Mouse (Mus musculus): Measurements from ENCODE around the gene Slc35f2. TPM values are rescaled to one million over a fixed set of nuclear protein-coding genes. Genes with fewer than 3 reads are reported as not detected.

Gene Slc35f2
- polyA plus RNA-seq, 1 experiment from 2014 or later, result 33.1 TPM

- no peak for TF ChIP-seq CTCF (IDR thresholded peaks at IDR 0.05; ENCODE audit: low read depth)
- Histone ChIP-seq H3K4me1 (replicated peaks; ENCODE audit: control insufficient read depth, insufficient read depth, low read length) (no peaks in the 10 kb centered on the region), H3K9me3 (ENCODE audit: control insufficient read depth) (no peaks in the 10 kb centered on the region), H3K9ac (ENCODE audit: low read depth, low read length) (no peak overlapping the region), H3K27me3 (replicated peaks; ENCODE audit: control insufficient read depth, insufficient read depth, low read length) (no peaks in the 10 kb centered on the region), H3K27ac (ENCODE audit: low read depth, low read length) (no peak overlapping the region), H3K4me2 (replicated peaks; ENCODE audit: low read depth) (no peak overlapping the region), H3K4me3 (ENCODE audit: low read depth, low read length) (no peak overlapping the region), H3K36me3 (ENCODE audit: control insufficient read depth, insufficient read depth) (no peaks in the 10 kb centered on the region)
- ATAC-seq, result no peak
- 77% methylated on average over 1 of the region's 1 CpGs for WGBS
Observed at GRCm38 (mm10) chr9:53854525-53854924, 83.2 kb downstream of the Slc35f2 start.

- WGBS, result 54% methylated on average over 5 of the region's 5 CpGs
- ATAC-seq, result no peak
- Histone ChIP-seq H3K27me3 (replicated peaks; ENCODE audit: control insufficient read depth, insufficient read depth, low read length) (no peaks in the 10 kb centered on the region), H3K4me3 (ENCODE audit: low read depth, low read length) (no peak overlapping the region), H3K27ac (ENCODE audit: low read depth, low read length) (no peak overlapping the region), H3K9me3 (ENCODE audit: control insufficient read depth) (no peaks in the 10 kb centered on the region), H3K9ac (ENCODE audit: low read depth, low read length) (no peak overlapping the region), H3K4me2 (replicated peaks; ENCODE audit: low read depth) (no peak overlapping the region), H3K36me3 (ENCODE audit: control insufficient read depth, insufficient read depth) (no peaks in the 10 kb centered on the region), H3K4me1 (replicated peaks; ENCODE audit: control insufficient read depth, insufficient read depth, low read length) (no peaks in the 10 kb centered on the region)
- TF ChIP-seq CTCF (IDR thresholded peaks at IDR 0.05; ENCODE audit: low read depth), result no peak
Observed at GRCm38 (mm10) chr9:53857864-53858263, 86.5 kb downstream of the Slc35f2 start.

Other genes starting within 250 kb of the Slc35f2 start
- gene Atm, start 234.8 kb upstream of the Slc35f2 start, polyA plus RNA-seq (2015; fragmentation: Nextera tagmentation; extraction: Ambion mirVana), result 4.2 and 5.0 TPM in 2 replicates
- gene Npat, start 234.5 kb upstream of the Slc35f2 start, polyA plus RNA-seq (2015; fragmentation: Nextera tagmentation; extraction: Ambion mirVana), result 4.2 and 4.8 TPM in 2 replicates
- 204 and 207 TPM in 2 replicates for gene Acat1, start 161.2 kb upstream of the Slc35f2 start, polyA plus RNA-seq (2015; fragmentation: Nextera tagmentation; extraction: Ambion mirVana)
- gene Cul5, start 101.5 kb upstream of the Slc35f2 start, polyA plus RNA-seq (2015; fragmentation: Nextera tagmentation; extraction: Ambion mirVana), result 19.0 and 20.2 TPM in 2 replicates
- gene Rab39, start 65.3 kb upstream of the Slc35f2 start, polyA plus RNA-seq (2015; fragmentation: Nextera tagmentation; extraction: Ambion mirVana), result 0.25 and 0.33 TPM in 2 replicates
- gene Sln, start 78.6 kb downstream of the Slc35f2 start, polyA plus RNA-seq (2015; fragmentation: Nextera tagmentation; extraction: Ambion mirVana), result 0.31 TPM in 1 of 2 replicates, not detected in the other
- gene Elmod1, start 203.8 kb downstream of the Slc35f2 start, polyA plus RNA-seq (2015; fragmentation: Nextera tagmentation; extraction: Ambion mirVana), result 0.51 and 0.55 TPM in 2 replicates

Measured in intestine, postnatal 0 days (tissue).